Mouse (Mus musculus): Measurements from ENCODE around the gene Ubxn11.

The Ubxn11 gene

GRCm38 (mm10) chr4:134118126-134118800 lies 15.9 kb downstream of the Ubxn11 start:
- DNase-seq (ENCODE audit: low read depth, low spot score): no peak

GRCm38 (mm10) chr4:134119042-134119441 lies 16.7 kb downstream of the Ubxn11 start:
- DNase-seq (ENCODE audit: low read depth, low spot score): no peak

- DNase-seq (ENCODE audit: low read depth, low spot score): peak; percentile 78
Observed at GRCm38 (mm10) chr4:134119644-134120043, 17.3 kb downstream of the Ubxn11 start.

- peak; percentile 39 for DNase-seq (ENCODE audit: low read depth, low spot score)
Observed at GRCm38 (mm10) chr4:134120192-134120805, 17.9 kb downstream of the Ubxn11 start.

- DNase-seq (ENCODE audit: low read depth, low spot score): no peak
Observed at GRCm38 (mm10) chr4:134120916-134121315, 18.5 kb downstream of the Ubxn11 start.

- peak; percentile 68 for DNase-seq (ENCODE audit: low read depth, low spot score)
Observed at GRCm38 (mm10) chr4:134121571-134121970, 19.2 kb downstream of the Ubxn11 start.

GRCm38 (mm10) chr4:134122281-134122680 lies 19.9 kb downstream of the Ubxn11 start:
- DNase-seq (ENCODE audit: low read depth, low spot score): peak; percentile 41

- DNase-seq (ENCODE audit: low read depth, low spot score): no peak
Observed at GRCm38 (mm10) chr4:134123147-134123546, 20.8 kb downstream of the Ubxn11 start.

GRCm38 (mm10) chr4:134123680-134124551 lies 21.5 kb downstream of the Ubxn11 start:
- DNase-seq (ENCODE audit: low read depth, low spot score): peak; percentile 72

- DNase-seq (ENCODE audit: low read depth, low spot score): no peak
Observed at GRCm38 (mm10) chr4:134125383-134126060, 23.2 kb downstream of the Ubxn11 start.

- DNase-seq (ENCODE audit: low read depth, low spot score): no peak
Observed at GRCm38 (mm10) chr4:134126300-134127120, 24.1 kb downstream of the Ubxn11 start.

GRCm38 (mm10) chr4:134127121-134127455 lies 24.7 kb downstream of the Ubxn11 start:
- DNase-seq (ENCODE audit: low read depth, low spot score): no peak

GRCm38 (mm10) chr4:134127793-134128192 lies 25.4 kb downstream of the Ubxn11 start:
- no peak for DNase-seq (ENCODE audit: low read depth, low spot score)

- DNase-seq (ENCODE audit: low read depth, low spot score): peak; percentile 92
Observed at GRCm38 (mm10) chr4:134128221-134128982, 26.0 kb downstream of the Ubxn11 start, which contains the start of gene Sh3bgrl3. Sh3bgrl3 (minus strand) TSS chr4:134128789.

GRCm38 (mm10) chr4:134128983-134129362 lies 26.6 kb downstream of the Ubxn11 start:
- DNase-seq (ENCODE audit: low read depth, low spot score): no peak

GRCm38 (mm10) chr4:134129482-134129881 lies 27.1 kb downstream of the Ubxn11 start:
- no peak for DNase-seq (ENCODE audit: low read depth, low spot score)

GRCm38 (mm10) chr4:134132117-134132516 lies 29.7 kb downstream of the Ubxn11 start:
- no peak for DNase-seq (ENCODE audit: low read depth, low spot score)

- DNase-seq (ENCODE audit: low read depth, low spot score): no peak
Observed at GRCm38 (mm10) chr4:134132519-134133095, 30.2 kb downstream of the Ubxn11 start.

GRCm38 (mm10) chr4:134136280-134136926 lies 34.0 kb downstream of the Ubxn11 start:
- DNase-seq (ENCODE audit: low read depth, low spot score): no peak

Measured in A20 (cell line).